Mouse (Mus musculus) embryonic facial prominence, embryonic 11.5 days (tissue): ENCODE measurements at regions not wholly inside any gene's neighbourhood (a gene's known extent, or its start where the extent isn't known, plus 50 kb on each side); places are given as distances from the start of the nearest gene placed in this dataset.
A peak's percentile ranks its signal among the peaks of the same experiment; 100 is the strongest.

Source experiments
- ATAC-seq: fragments of 200-750 bp; cut with Nextera tagmentation; replicated peaks from 2 replicates; pipeline ENCODE4 v1.8.0; 2017; ENCODE audit warnings: low read depth; ENCODE audit not compliant: insufficient number of reproducible peaks, low FRiP score, low TSS enrichment
- DNase-seq: peaks from one replicate; pipeline ENCODE4 v3.0.0-alpha.2; 2015; ENCODE audit warnings: low spot score
- H3K27ac ChIP-seq: fragments of 300-500 bp; sonication (generic); replicated peaks from 2 replicates; pipeline ENCODE4 v1.5.1; 2014; ENCODE audit warnings: mild to moderate bottlenecking, low read depth, low read length, control low read depth
- H3K27me3 ChIP-seq: fragments of 300-500 bp; sonication (generic); 2 replicates; pipeline ENCODE4 v1.6.1; 2014; ENCODE audit warnings: mild to moderate bottlenecking, low read length, moderate library complexity, mixed read lengths; ENCODE audit not compliant: control insufficient read depth, insufficient read depth
- H3K36me3 ChIP-seq: fragments of 300-500 bp; sonication (generic); replicated peaks from 2 replicates; pipeline ENCODE4 v1.6.1; 2014; ENCODE audit warnings: low read depth, mild to moderate bottlenecking, low read length, moderate library complexity, mixed read lengths; ENCODE audit not compliant: control insufficient read depth, insufficient read depth
- H3K4me1 ChIP-seq: fragments of 300-500 bp; sonication (generic); 2 replicates; pipeline ENCODE4 v1.6.1; 2014; ENCODE audit warnings: low read length, mixed read lengths; ENCODE audit not compliant: control insufficient read depth, insufficient read depth
- H3K4me2 ChIP-seq: fragments of 300-500 bp; sonication (generic); 2 replicates; pipeline ENCODE4 v1.6.1; 2014; ENCODE audit warnings: low read depth, mild to moderate bottlenecking, control low read depth, low read length, moderate library complexity
- H3K4me3 ChIP-seq: fragments of 300-500 bp; sonication (generic); 2 replicates; pipeline ENCODE4 v1.5.1; 2014; ENCODE audit warnings: low read depth, low read length, control low read depth
- H3K9ac ChIP-seq: fragments of 300-500 bp; sonication (generic); replicated peaks from 2 replicates; pipeline ENCODE4 v1.6.1; 2014; ENCODE audit warnings: mild to moderate bottlenecking, control low read depth, low read length
- H3K9me3 ChIP-seq: fragments of 300-500 bp; sonication (generic); replicated peaks from 2 replicates; pipeline ENCODE4 v1.6.1; 2016; ENCODE audit warnings: mild to moderate bottlenecking, low read length, inconsistent platforms, mixed read lengths; ENCODE audit not compliant: control insufficient read depth
- WGBS: fragments of 180-500 bp; shearing (Covaris S2); extraction: QIAGEN DNeasy Blood & Tissue Kit; methylation state at CpG from one replicate; pipeline ENCODE4 v1.1.7; 2014; 5-methylcytosine and 5-hydroxymethylcytosine counted together

- H3K4me2 ChIP-seq: no peak overlapping the region
- WGBS: 62% methylated on average over 7 of the region's 7 CpGs
- no peaks in the 10 kb centered on the region for H3K36me3 ChIP-seq
- no peak overlapping the region for H3K4me3 ChIP-seq
- DNase-seq (no peak), ATAC-seq (no peak)
- no peaks in the 10 kb centered on the region for H3K9me3 ChIP-seq
- H3K9ac ChIP-seq: no peak overlapping the region
- H3K27me3 ChIP-seq: no peaks in the 10 kb centered on the region
- H3K27ac ChIP-seq: no peak overlapping the region
- no peaks in the 10 kb centered on the region for H3K4me1 ChIP-seq
Measured at GRCm38 (mm10) chr2:160529306-160529705, 116.4 kb upstream of the Top1 start.

GRCm38 (mm10) chr2:160530377-160530776 lies 115.3 kb upstream of the Top1 start:
- Histone ChIP-seq H3K4me1 (no peaks in the 10 kb centered on the region), H3K27ac (no peak overlapping the region), H3K4me2 (no peak overlapping the region), H3K27me3 (no peaks in the 10 kb centered on the region), H3K9me3 (no peaks in the 10 kb centered on the region), H3K4me3 (no peak overlapping the region), H3K36me3 (no peaks in the 10 kb centered on the region), H3K9ac (no peak overlapping the region)
- peak; percentile 28 for DNase-seq
- no peak for ATAC-seq
- WGBS: 31% methylated on average over 3 of the region's 3 CpGs

GRCm38 (mm10) chr2:160537319-160537719 lies 108.4 kb upstream of the Top1 start:
- no peaks in the 10 kb centered on the region for H3K9me3 ChIP-seq
- no peak overlapping the region for H3K4me2 ChIP-seq
- no peaks in the 10 kb centered on the region for H3K36me3 ChIP-seq
- DNase-seq (no peak), ATAC-seq (no peak)
- WGBS: 49% methylated on average over 8 of the region's 8 CpGs
- no peak overlapping the region for H3K9ac ChIP-seq
- H3K27me3 ChIP-seq: no peaks in the 10 kb centered on the region
- no peak overlapping the region for H3K27ac ChIP-seq
- H3K4me1 ChIP-seq: no peaks in the 10 kb centered on the region
- H3K4me3 ChIP-seq: no peak overlapping the region

- ATAC-seq: peak; percentile 65; the same call in 1 of the 2 replicates
- H3K4me2 ChIP-seq: no peak overlapping the region
- H3K27me3 ChIP-seq: no peaks in the 10 kb centered on the region
- peak; percentile 79 for DNase-seq
- H3K4me1 ChIP-seq: no peaks in the 10 kb centered on the region
- no peak overlapping the region for H3K4me3 ChIP-seq
- WGBS: 13% methylated on average over 4 of the region's 4 CpGs
- H3K36me3 ChIP-seq: no peaks in the 10 kb centered on the region
- H3K9ac ChIP-seq: no peak overlapping the region
- H3K9me3 ChIP-seq: no peaks in the 10 kb centered on the region
- H3K27ac ChIP-seq: no peak overlapping the region
Measured at GRCm38 (mm10) chr2:160545527-160545926, 100.2 kb upstream of the Top1 start.

GRCm38 (mm10) chr2:160552121-160552669 lies 93.5 kb upstream of the Top1 start:
- H3K36me3 ChIP-seq: no peaks in the 10 kb centered on the region
- DNase-seq (no peak), ATAC-seq (no peak)
- H3K4me1 ChIP-seq: no peaks in the 10 kb centered on the region
- no peaks in the 10 kb centered on the region for H3K27me3 ChIP-seq
- H3K9ac ChIP-seq: no peak overlapping the region
- no peak overlapping the region for H3K27ac ChIP-seq
- no peak overlapping the region for H3K4me3 ChIP-seq
- no peak overlapping the region for H3K4me2 ChIP-seq
- WGBS: 52% methylated on average over 19 of the region's 19 CpGs
- no peaks in the 10 kb centered on the region for H3K9me3 ChIP-seq

DNA sequence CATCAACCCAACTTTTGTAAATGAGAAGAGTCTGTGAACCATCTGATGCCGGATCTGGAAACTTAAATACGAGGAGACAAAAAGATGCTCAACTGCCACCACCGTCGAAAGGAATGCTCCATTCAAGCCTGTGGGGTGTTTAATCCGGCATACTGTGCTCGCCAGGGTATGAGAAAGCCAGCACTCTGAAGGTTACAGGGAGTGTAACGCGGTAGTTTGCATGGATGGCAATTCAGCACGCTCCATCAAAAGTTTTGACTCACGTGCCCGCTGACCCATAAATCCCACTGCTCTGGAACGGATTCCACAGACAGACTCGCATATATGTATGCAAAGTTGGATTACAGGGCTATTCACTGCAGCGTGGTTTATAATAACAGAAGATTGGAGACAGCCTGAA lies 84.0 kb upstream of the Top1 start:
- Histone ChIP-seq H3K36me3 (no peaks in the 10 kb centered on the region), H3K9me3 (no peaks in the 10 kb centered on the region), H3K9ac (no peak overlapping the region), H3K27me3 (no peaks in the 10 kb centered on the region), H3K27ac (no peak overlapping the region), H3K4me1 (no peaks in the 10 kb centered on the region), H3K4me2 (no peak overlapping the region), H3K4me3 (no peak overlapping the region)
- 62% methylated on average over 14 of the region's 14 CpGs for WGBS
- ATAC-seq (no peak), DNase-seq (no peak)

DNA sequence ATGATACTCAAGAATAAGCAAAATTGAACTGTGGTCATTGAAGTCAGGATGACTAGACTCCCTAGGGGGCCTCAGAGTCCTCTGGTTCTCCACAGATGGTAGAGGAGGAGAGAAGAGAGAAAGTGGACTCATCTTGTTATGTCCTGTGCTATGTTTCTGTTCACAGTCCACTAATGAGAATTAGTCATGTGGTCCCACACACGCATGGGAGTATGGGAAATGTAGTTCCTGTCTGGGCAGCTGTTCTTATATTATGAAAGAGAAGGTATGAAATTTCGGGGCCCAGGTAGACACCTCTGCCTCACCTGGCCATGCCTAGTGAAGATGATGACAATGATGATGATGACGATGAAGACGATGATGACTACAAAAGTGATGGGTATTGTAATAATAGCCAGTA lies 77.9 kb upstream of the Top1 start:
- ATAC-seq: no peak
- Histone ChIP-seq H3K36me3 (no peaks in the 10 kb centered on the region), H3K9me3 (no peaks in the 10 kb centered on the region), H3K4me2 (no peak overlapping the region), H3K27me3 (no peaks in the 10 kb centered on the region), H3K4me3 (no peak overlapping the region), H3K9ac (no peak overlapping the region), H3K27ac (no peak overlapping the region), H3K4me1 (no peaks in the 10 kb centered on the region)
- no peak for DNase-seq
- WGBS: 95% methylated on average over 4 of the region's 4 CpGs

DNA sequence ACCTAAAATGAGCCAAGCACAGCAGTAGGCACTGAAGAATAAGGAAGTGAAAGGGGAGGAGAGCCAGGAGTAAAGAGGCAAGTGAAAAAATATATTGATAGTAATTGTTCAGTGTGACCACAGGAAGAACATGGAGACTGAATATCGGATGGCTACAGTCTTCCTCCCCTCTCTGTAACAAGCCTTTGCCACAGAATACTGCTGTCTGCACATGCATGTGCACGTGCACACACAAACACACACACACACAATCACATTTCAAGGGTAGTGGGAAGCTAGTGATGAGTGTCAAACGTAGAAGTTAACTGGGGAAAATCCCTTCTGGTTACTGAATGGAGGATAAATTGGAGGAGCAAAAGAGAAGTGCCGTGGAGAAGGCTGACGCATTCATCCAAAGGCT lies 76.2 kb upstream of the Top1 start:
- no peak overlapping the region for H3K4me2 ChIP-seq
- no peaks in the 10 kb centered on the region for H3K4me1 ChIP-seq
- H3K4me3 ChIP-seq: no peak overlapping the region
- no peaks in the 10 kb centered on the region for H3K27me3 ChIP-seq
- 85% methylated on average over 5 of the region's 5 CpGs for WGBS
- H3K27ac ChIP-seq: no peak overlapping the region
- no peak for DNase-seq
- ATAC-seq: no peak
- H3K9ac ChIP-seq: no peak overlapping the region
- H3K36me3 ChIP-seq: no peaks in the 10 kb centered on the region
- H3K9me3 ChIP-seq: no peaks in the 10 kb centered on the region
